Mouse (Mus musculus): ENCODE measurements at regions not wholly inside any gene's neighbourhood (a gene's known extent, or its start where the extent isn't known, plus 50 kb on each side); places are given as distances from the start of the nearest gene placed in this dataset.
A peak's percentile ranks its signal among the peaks of the same experiment; 100 is the strongest.

- no peak for DNase-seq
- intact Hi-C loops (cut with DNase I) = no loop called here
Observed at GRCm38 (mm10) chr11:38886466-38886865, 1650.7 kb upstream of the Tenm2 start.

GRCm38 (mm10) chr11:38861622-38862345, 1626.0 kb upstream of the Tenm2 start:
- no peak for DNase-seq
- intact Hi-C loops (cut with DNase I) = no loop called here

- intact Hi-C loops (cut with DNase I) = no loop called here
- DNase-seq = no peak
Observed at GRCm38 (mm10) chr11:38856645-38857044, 1620.9 kb upstream of the Tenm2 start.

- intact Hi-C loops (cut with DNase I) = no loop called here
- DNase-seq = no peak
Observed at GRCm38 (mm10) chr11:38829148-38829547, 1593.4 kb upstream of the Tenm2 start.

- no peak for DNase-seq
- intact Hi-C loops (cut with DNase I) = no loop called here
Observed at GRCm38 (mm10) chr11:38828375-38828774, 1592.6 kb upstream of the Tenm2 start.

GRCm38 (mm10) chr11:38825172-38825753, 1589.5 kb upstream of the Tenm2 start:
- no peak for DNase-seq
- intact Hi-C loops (cut with DNase I) = no loop called here

GRCm38 (mm10) chr11:38818141-38818540, 1582.4 kb upstream of the Tenm2 start:
- intact Hi-C loops (cut with DNase I) = no loop called here

GRCm38 (mm10) chr11:38783548-38783947, 1547.8 kb upstream of the Tenm2 start:
- intact Hi-C loops (cut with DNase I) = no loop called here
- DNase-seq = no peak

More at GRCm38 (mm10) chr11:38818141-38818540, 1582.4 kb upstream of the Tenm2 start:
- DNase-seq = no peak

GRCm38 (mm10) chr11:38779585-38779984, 1543.8 kb upstream of the Tenm2 start:
- no peak for DNase-seq
- intact Hi-C loops (cut with DNase I) = no loop called here

- intact Hi-C loops (cut with DNase I) = no loop called here
- DNase-seq = no peak
Observed at GRCm38 (mm10) chr11:38762241-38762640, 1526.5 kb upstream of the Tenm2 start.

GRCm38 (mm10) chr11:38747549-38747948, 1511.8 kb upstream of the Tenm2 start:
- DNase-seq = peak; percentile 6 to 33
- intact Hi-C loops (cut with DNase I) = no loop called here

GRCm38 (mm10) chr11:38729101-38729500, 1493.3 kb upstream of the Tenm2 start:
- intact Hi-C loops (cut with DNase I) = no loop called here
- no peak for DNase-seq

- intact Hi-C loops (cut with DNase I) = no loop called here
Observed at GRCm38 (mm10) chr11:38715697-38716096, 1479.9 kb upstream of the Tenm2 start.

GRCm38 (mm10) chr11:38681264-38681663, 1445.5 kb upstream of the Tenm2 start:
- DNase-seq = no peak
- intact Hi-C loops (cut with DNase I) = no loop called here

More at GRCm38 (mm10) chr11:38715697-38716096, 1479.9 kb upstream of the Tenm2 start:
- no peak for DNase-seq

- intact Hi-C loops (cut with DNase I) = no loop called here
- DNase-seq = no peak
Observed at GRCm38 (mm10) chr11:38673367-38674056, 1437.7 kb upstream of the Tenm2 start.
